Mouse (Mus musculus) heart, embryonic 11.5 days (tissue): ENCODE data around the gene Irf2bp1. TPM values are rescaled to one million over a fixed set of nuclear protein-coding genes. Genes with fewer than 3 reads are reported as not detected.

Experiments
- ATAC-seq: fragments of 200-750 bp; cut with Nextera tagmentation; replicated peaks from 2 replicates; pipeline ENCODE4 v1.8.0; 2017; ENCODE audit warnings: moderate library complexity; ENCODE audit not compliant: insufficient number of reproducible peaks, low FRiP score, low TSS enrichment
- H3K27ac ChIP-seq: fragments of 300-500 bp; sonication (generic); 2 replicates; pipeline ENCODE4 v1.5.1; 2014; ENCODE audit warnings: mild to moderate bottlenecking, low read depth, low read length
- H3K27me3 ChIP-seq: fragments of 300-500 bp; sonication (generic); 2 replicates; pipeline ENCODE4 v1.6.1; 2014; ENCODE audit warnings: mild to moderate bottlenecking, low read length, mixed read lengths; ENCODE audit not compliant: control insufficient read depth, insufficient read depth
- H3K36me3 ChIP-seq: fragments of 300-500 bp; sonication (generic); 2 replicates; pipeline ENCODE4 v1.6.1; 2014; ENCODE audit warnings: mild to moderate bottlenecking, low read length, moderate library complexity, mixed read lengths; ENCODE audit not compliant: control insufficient read depth, insufficient read depth
- H3K4me1 ChIP-seq: fragments of 300-500 bp; sonication (generic); 2 replicates; pipeline ENCODE4 v1.6.1; 2014; ENCODE audit warnings: low read length; ENCODE audit not compliant: control insufficient read depth, insufficient read depth
- H3K4me2 ChIP-seq: fragments of 300-500 bp; sonication (generic); 2 replicates; pipeline ENCODE4 v1.6.1; 2014; ENCODE audit warnings: mild to moderate bottlenecking, moderate library complexity
- H3K4me3 ChIP-seq: fragments of 300-500 bp; sonication (generic); 2 replicates; pipeline ENCODE4 v1.5.1; 2014; ENCODE audit warnings: low read depth, low read length
- H3K9ac ChIP-seq: fragments of 300-500 bp; sonication (generic); 2 replicates; pipeline ENCODE4 v1.6.1; 2014; ENCODE audit warnings: mild to moderate bottlenecking, low read depth, low read length, moderate library complexity
- H3K9me3 ChIP-seq: fragments of 300-500 bp; sonication (generic); replicated peaks from 2 replicates; pipeline ENCODE4 v1.6.1; 2016; ENCODE audit warnings: low read length; ENCODE audit not compliant: control insufficient read depth
- WGBS: fragments of 180-500 bp; shearing (Covaris S2); extraction: QIAGEN DNeasy Blood & Tissue Kit; methylation state at CpG from one replicate; pipeline ENCODE4 v1.1.7; 2014; ENCODE audit not compliant: insufficient replicate concordance; 5-methylcytosine and 5-hydroxymethylcytosine counted together
- polyA plus RNA-seq: library from polyadenylated mRNA; unstranded; fragments of >200 nt; fragmentation: Nextera tagmentation; extraction: Ambion mirVana; gene quantifications from 2 replicates; pipeline ENCODE4 v1.2.1, GENCODE M21; 2014

The Irf2bp1 gene
- polyA plus RNA-seq, 1 experiment from 2014 or later, result 14.2 TPM

GRCm38 (mm10) chr7:18990601-18991295, 13.1 kb upstream of the Irf2bp1 start, which contains the start of gene Mypop:
Gene Mypop, plus strand, starts transcription at chr7:18991245.
- Histone ChIP-seq H3K4me3 (peak within 1 kb of the TSS; percentile 48), H3K4me1 (peaks cover 12% of the 10 kb centered on the region; the same call in 1 of the 2 replicates), H3K9me3 (no peaks in the 10 kb centered on the region), H3K9ac (peak within 1 kb of the TSS; percentile 65), H3K36me3 (no peaks in the 10 kb centered on the region), H3K4me2 (peak within 1 kb of the TSS; percentile 73), H3K27ac (peak within 1 kb of the TSS; percentile 72), H3K27me3 (peaks cover 26% of the 10 kb centered on the region)
- ATAC-seq, result peak; percentile 88
- WGBS, result under 1% methylated on average over 37 of the region's 37 CpGs

GRCm38 (mm10) chr7:18991660-18992293, 12.1 kb upstream of the Irf2bp1 start:
- Histone ChIP-seq H3K27me3 (peaks cover 26% of the 10 kb centered on the region), H3K4me2 (peak overlapping the region; percentile 73), H3K27ac (no peak overlapping the region), H3K36me3 (no peaks in the 10 kb centered on the region), H3K4me3 (peak overlapping the region; percentile 48), H3K9me3 (no peaks in the 10 kb centered on the region), H3K4me1 (peaks cover 12% of the 10 kb centered on the region; the same call in 1 of the 2 replicates), H3K9ac (peak overlapping the region; percentile 65)
- peak; percentile 1; the same call in 1 of the 2 replicates for ATAC-seq
- under 1% methylated on average over 59 of the region's 59 CpGs for WGBS

DNA sequence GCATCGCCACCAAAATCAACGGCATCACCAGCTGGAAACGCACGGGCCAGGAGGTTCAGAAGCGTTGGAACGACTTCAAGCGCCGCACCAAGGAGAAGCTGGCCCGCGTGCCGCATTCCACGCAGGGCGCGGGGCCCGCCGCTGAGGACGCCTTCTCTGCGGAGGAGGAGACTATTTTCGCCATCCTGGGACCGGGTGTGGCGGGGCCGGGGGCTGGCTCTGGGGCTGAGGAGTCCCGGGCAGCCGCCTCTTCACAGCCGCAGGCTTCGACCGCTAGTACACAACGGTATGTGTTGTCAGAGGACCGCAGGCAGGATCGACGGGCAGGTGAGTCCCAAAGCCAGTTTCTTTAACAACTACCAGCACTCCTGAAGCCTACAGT, 11.6 kb upstream of the Irf2bp1 start:
- H3K9me3 ChIP-seq, result no peaks in the 10 kb centered on the region
- peak overlapping the region; percentile 48 for H3K4me3 ChIP-seq
- H3K27me3 ChIP-seq, result peaks cover 26% of the 10 kb centered on the region
- no peaks in the 10 kb centered on the region for H3K36me3 ChIP-seq
- peak overlapping the region; percentile 65 for H3K9ac ChIP-seq
- peak overlapping the region; percentile 73 for H3K4me2 ChIP-seq
- WGBS, result 2% methylated on average over 31 of the region's 31 CpGs
- no peak overlapping the region for H3K27ac ChIP-seq
- no peak for ATAC-seq
- H3K4me1 ChIP-seq, result peaks cover 12% of the 10 kb centered on the region; the same call in 1 of the 2 replicates

- Histone ChIP-seq H3K4me1 (peaks cover 12% of the 10 kb centered on the region; the same call in 1 of the 2 replicates), H3K36me3 (no peaks in the 10 kb centered on the region), H3K9ac (no peak overlapping the region), H3K27me3 (peaks cover 26% of the 10 kb centered on the region), H3K4me3 (no peak overlapping the region), H3K4me2 (no peak overlapping the region), H3K9me3 (no peaks in the 10 kb centered on the region), H3K27ac (no peak overlapping the region)
- no peak for ATAC-seq
- WGBS, result 86% methylated on average over 5 of the region's 5 CpGs
Observed at GRCm38 (mm10) chr7:18993036-18993435, 10.8 kb upstream of the Irf2bp1 start.

GRCm38 (mm10) chr7:18998835-18999234, 5.0 kb upstream of the Irf2bp1 start:
- Histone ChIP-seq H3K9ac (no peak overlapping the region), H3K27ac (no peak overlapping the region), H3K36me3 (no peaks in the 10 kb centered on the region), H3K4me3 (no peak overlapping the region), H3K4me1 (peaks cover 5% of the 10 kb centered on the region; the same call in 1 of the 2 replicates), H3K27me3 (peaks cover 4% of the 10 kb centered on the region; the same call in 1 of the 2 replicates), H3K9me3 (no peaks in the 10 kb centered on the region), H3K4me2 (no peak overlapping the region)
- WGBS, result 43% methylated on average over 9 of the region's 9 CpGs
- no peak for ATAC-seq

- WGBS, result 40% methylated on average over 10 of the region's 10 CpGs
- Histone ChIP-seq H3K27me3 (no peaks in the 10 kb centered on the region), H3K9ac (peak overlapping the region; percentile 78), H3K36me3 (0 out of 2 replicates have a peak, but pooled peaks cover 2% of the 10 kb centered on the region), H3K27ac (peak overlapping the region; percentile 37), H3K4me2 (peak overlapping the region; percentile 68), H3K4me1 (peaks cover 16% of the 10 kb centered on the region), H3K9me3 (no peaks in the 10 kb centered on the region), H3K4me3 (peak overlapping the region; percentile 50)
- no peak for ATAC-seq
Observed at GRCm38 (mm10) chr7:19000421-19000820, 3.4 kb upstream of the Irf2bp1 start.

GRCm38 (mm10) chr7:19001066-19001806, 2.6 kb upstream of the Irf2bp1 start:
- Histone ChIP-seq H3K4me2 (peak overlapping the region; percentile 68), H3K27me3 (no peaks in the 10 kb centered on the region), H3K9me3 (no peaks in the 10 kb centered on the region), H3K9ac (peak overlapping the region; percentile 78), H3K27ac (peak overlapping the region; percentile 37), H3K36me3 (0 out of 2 replicates have a peak, but pooled peaks cover 6% of the 10 kb centered on the region), H3K4me3 (peak overlapping the region; percentile 50), H3K4me1 (peaks cover 24% of the 10 kb centered on the region)
- ATAC-seq, result no peak
- WGBS, result 31% methylated on average over 18 of the region's 18 CpGs

DNA sequence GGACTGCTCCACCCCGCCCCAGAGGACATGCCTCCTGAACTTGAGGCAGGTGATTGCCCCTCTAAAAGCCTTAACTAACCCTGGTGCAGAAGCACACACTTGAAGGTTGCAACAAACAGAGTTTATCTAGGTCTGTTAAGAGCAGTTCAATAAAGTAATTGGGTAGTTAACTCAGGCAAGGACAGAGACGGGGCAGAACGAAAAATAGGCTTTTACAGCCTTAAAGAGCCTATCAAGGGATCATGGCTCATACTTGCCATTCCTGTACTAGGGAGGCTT, 2.1 kb upstream of the Irf2bp1 start:
- 0 out of 2 replicates have a peak overlapping the region, but pooled peaks have one; percentile 4 for H3K4me3 ChIP-seq
- peak overlapping the region; percentile 68 for H3K4me2 ChIP-seq
- peaks cover 6% of the 10 kb centered on the region; the same call in 1 of the 2 replicates for H3K36me3 ChIP-seq
- H3K9ac ChIP-seq, result no peak overlapping the region
- peak overlapping the region; percentile 15; the same call in 1 of the 2 replicates for H3K27ac ChIP-seq
- no peaks in the 10 kb centered on the region for H3K27me3 ChIP-seq
- peaks cover 26% of the 10 kb centered on the region for H3K4me1 ChIP-seq
- H3K9me3 ChIP-seq, result no peaks in the 10 kb centered on the region
- WGBS, result 67% methylated on average over 3 of the region's 3 CpGs
- ATAC-seq, result no peak
